Mouse (Mus musculus): ENCODE data around the gene Grasp. TPM values are rescaled to one million over a fixed set of nuclear protein-coding genes. Genes with fewer than 3 reads are reported as not detected.
A peak's percentile ranks its signal among the peaks of the same experiment; 100 is the strongest.

Gene Grasp
- polyA plus RNA-seq, 2 experiments: 7.5 to 20.5 TPM

GRCm38 (mm10) chr15:101260387-101260786 is 36.4 kb downstream of the Grasp start:
- H3K9me3 ChIP-seq (ENCODE audit: control insufficient read depth, low read length): no peaks in the 10 kb centered on the region
- peak overlapping the region; percentile 88 for H3K27ac ChIP-seq (replicated peaks; ENCODE audit: low read depth, low read length)
- DNase-seq (ENCODE audit: low spot score) (no peak), ATAC-seq (ENCODE audit: low FRiP score, low read depth) (no peak)
- no peak overlapping the region for H3K9ac ChIP-seq (ENCODE audit: low read depth, low read length, severe bottlenecking)
- H3K4me3 ChIP-seq (replicated peaks; ENCODE audit: low read length): no peak overlapping the region
- H3K4me1 ChIP-seq (ENCODE audit: control insufficient read depth, insufficient read depth, low read length): peaks cover 27% of the 10 kb centered on the region
- H3K4me2 ChIP-seq (replicated peaks; ENCODE audit: low read depth, low read length, severe bottlenecking): no peak overlapping the region
- no peak for TF ChIP-seq POLR2A (IDR thresholded peaks at IDR 0.05; ENCODE audit: borderline replicate concordance, extremely low read depth, insufficient read depth, insufficient read length)
- no peaks in the 10 kb centered on the region for H3K27me3 ChIP-seq (ENCODE audit: control insufficient read depth, insufficient read depth, low read length)
- no peaks in the 10 kb centered on the region for H3K36me3 ChIP-seq (ENCODE audit: control insufficient read depth, insufficient read depth, low read length)
- 48% methylated on average over 10 of the region's 10 CpGs for WGBS

DNA sequence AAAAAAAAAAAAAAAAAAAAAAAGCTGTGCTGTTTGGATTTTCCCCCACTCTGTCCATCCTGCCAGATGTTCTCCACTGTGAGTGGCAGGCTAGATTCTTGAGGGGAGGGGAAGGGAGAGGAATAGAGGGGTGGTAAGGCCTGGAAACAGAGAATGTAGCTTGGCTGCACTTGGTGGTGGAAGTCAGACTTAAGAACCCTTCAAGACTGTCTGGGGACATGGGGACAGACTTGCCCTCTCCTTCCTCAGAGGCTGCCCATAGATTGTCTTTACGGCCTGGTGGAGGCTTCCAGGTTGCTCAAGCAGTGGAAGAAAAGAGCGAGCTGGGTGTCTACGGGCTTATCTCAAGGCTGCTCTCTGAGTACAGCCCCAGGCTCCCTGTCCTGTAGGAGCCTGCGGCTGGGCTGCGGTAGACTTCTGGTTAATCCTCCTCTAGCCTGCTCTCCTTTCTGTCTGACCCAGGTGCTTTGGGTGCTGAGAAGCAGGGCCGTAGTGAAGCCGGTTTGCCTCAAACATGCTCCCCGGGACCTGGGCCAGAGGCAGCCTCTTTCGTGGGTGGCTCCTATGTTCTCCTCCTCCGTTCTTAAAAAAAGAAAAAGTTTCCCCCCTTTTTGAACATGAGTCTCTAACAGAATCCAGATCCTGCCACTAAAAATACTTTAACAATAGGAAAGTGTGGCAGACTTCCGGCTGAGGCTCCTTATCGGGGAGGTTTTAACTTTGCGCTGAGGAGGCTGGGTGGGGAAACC is 37.1 kb downstream of the Grasp start:
- no peaks in the 10 kb centered on the region for H3K27me3 ChIP-seq (ENCODE audit: control insufficient read depth, insufficient read depth, low read length)
- H3K4me2 ChIP-seq (replicated peaks; ENCODE audit: low read depth, low read length, severe bottlenecking): peak overlapping the region; percentile 25
- H3K9me3 ChIP-seq (ENCODE audit: control insufficient read depth, low read length): no peaks in the 10 kb centered on the region
- peak overlapping the region; percentile 88 for H3K27ac ChIP-seq (replicated peaks; ENCODE audit: low read depth, low read length)
- peak; percentile 43 for ATAC-seq (ENCODE audit: low FRiP score, low read depth)
- H3K9ac ChIP-seq (ENCODE audit: low read depth, low read length, severe bottlenecking): no peak overlapping the region
- DNase-seq (ENCODE audit: low spot score): peak; percentile 81
- no peaks in the 10 kb centered on the region for H3K36me3 ChIP-seq (ENCODE audit: control insufficient read depth, insufficient read depth, low read length)
- 36% methylated on average over 13 of the region's 13 CpGs for WGBS
- peaks cover 34% of the 10 kb centered on the region for H3K4me1 ChIP-seq (ENCODE audit: control insufficient read depth, insufficient read depth, low read length)
- H3K4me3 ChIP-seq (replicated peaks; ENCODE audit: low read length): no peak overlapping the region
- TF ChIP-seq POLR2A (IDR thresholded peaks at IDR 0.05; ENCODE audit: borderline replicate concordance, extremely low read depth, insufficient read depth, insufficient read length): no peak

DNA sequence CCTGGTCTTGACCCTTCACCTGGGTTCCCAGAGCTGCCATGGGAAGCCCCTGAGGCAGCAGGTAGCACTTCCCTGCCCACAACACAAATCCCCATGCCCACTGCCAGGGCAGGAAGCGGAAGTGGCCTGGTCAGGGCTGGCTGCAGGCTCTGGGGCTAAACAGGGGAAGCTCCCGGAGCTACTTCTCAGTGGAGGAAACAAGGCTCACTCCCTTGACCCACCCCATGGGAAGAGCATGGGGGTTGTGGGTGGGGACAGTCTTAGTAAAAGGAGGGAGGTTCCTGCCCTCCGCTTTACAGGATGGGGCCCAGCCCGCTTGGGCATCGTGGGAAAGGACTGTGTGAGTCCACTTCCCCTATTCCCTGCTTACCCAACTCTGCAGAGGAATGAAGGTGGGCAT is 38.5 kb downstream of the Grasp start:
- DNase-seq (ENCODE audit: low spot score): no peak
- Histone ChIP-seq H3K9ac (ENCODE audit: low read depth, low read length, severe bottlenecking) (no peak overlapping the region), H3K4me1 (ENCODE audit: control insufficient read depth, insufficient read depth, low read length) (peaks cover 40% of the 10 kb centered on the region), H3K27me3 (ENCODE audit: control insufficient read depth, insufficient read depth, low read length) (no peaks in the 10 kb centered on the region), H3K4me3 (replicated peaks; ENCODE audit: low read length) (no peak overlapping the region), H3K27ac (replicated peaks; ENCODE audit: low read depth, low read length) (no peak overlapping the region), H3K36me3 (ENCODE audit: control insufficient read depth, insufficient read depth, low read length) (no peaks in the 10 kb centered on the region), H3K4me2 (replicated peaks; ENCODE audit: low read depth, low read length, severe bottlenecking) (no peak overlapping the region), H3K9me3 (ENCODE audit: control insufficient read depth, low read length) (no peaks in the 10 kb centered on the region)
- WGBS: 74% methylated on average over 5 of the region's 5 CpGs
- no peak for ATAC-seq (ENCODE audit: low FRiP score, low read depth)
- no peak for TF ChIP-seq POLR2A (IDR thresholded peaks at IDR 0.05; ENCODE audit: borderline replicate concordance, extremely low read depth, insufficient read depth, insufficient read length)

GRCm38 (mm10) chr15:101266132-101266963 is 42.4 kb downstream of the Grasp start:
- H3K4me2 ChIP-seq (replicated peaks; ENCODE audit: low read depth, low read length, severe bottlenecking): peak overlapping the region; percentile 92
- TF ChIP-seq POLR2A (IDR thresholded peaks at IDR 0.05; ENCODE audit: borderline replicate concordance, extremely low read depth, insufficient read depth, insufficient read length): 0 out of 2 replicates have a peak, but pooled peaks have one; percentile 51
- no peaks in the 10 kb centered on the region for H3K27me3 ChIP-seq (ENCODE audit: control insufficient read depth, insufficient read depth, low read length)
- H3K4me3 ChIP-seq (replicated peaks; ENCODE audit: low read length): peak overlapping the region; percentile 48
- H3K27ac ChIP-seq (replicated peaks; ENCODE audit: low read depth, low read length): peak overlapping the region; percentile 67
- peak; percentile 91 for DNase-seq (ENCODE audit: low spot score)
- H3K9ac ChIP-seq (ENCODE audit: low read depth, low read length, severe bottlenecking): peak overlapping the region; percentile 67
- H3K9me3 ChIP-seq (ENCODE audit: control insufficient read depth, low read length): no peaks in the 10 kb centered on the region
- peaks cover 14% of the 10 kb centered on the region for H3K36me3 ChIP-seq (ENCODE audit: control insufficient read depth, insufficient read depth, low read length)
- ATAC-seq (ENCODE audit: low FRiP score, low read depth): peak; percentile 91
- WGBS: under 1% methylated on average over 30 of the region's 57 CpGs
- H3K4me1 ChIP-seq (ENCODE audit: control insufficient read depth, insufficient read depth, low read length): peaks cover 29% of the 10 kb centered on the region

Data from limb, embryonic 14.5 days (tissue).